Mouse (Mus musculus) heart, postnatal 0 days (tissue): ENCODE measurements around the gene Crtc1. TPM values are rescaled to one million over a fixed set of nuclear protein-coding genes. Genes with fewer than 3 reads are reported as not detected.

Experiments used
- ATAC-seq: fragments of 200-750 bp; cut with Nextera tagmentation; 2 replicates; pipeline ENCODE4 v1.8.0; 2017; ENCODE audit warnings: low read depth, moderate number of reproducible peaks, moderate library complexity; ENCODE audit not compliant: insufficient read depth
- DNase-seq: peaks from one replicate; pipeline ENCODE4 v3.0.0-alpha.2; 2016; ENCODE audit warnings: low spot score
- H3K27ac ChIP-seq: fragments of 300-500 bp; sonication (generic); 2 replicates; pipeline ENCODE4 v1.5.1; 2014; ENCODE audit warnings: low read depth, mild to moderate bottlenecking
- H3K27me3 ChIP-seq: fragments of 300-500 bp; sonication (generic); 2 replicates; pipeline ENCODE4 v1.6.1; 2014; ENCODE audit warnings: low read length, mixed read lengths; ENCODE audit not compliant: control insufficient read depth, insufficient read depth
- H3K36me3 ChIP-seq: fragments of 300-500 bp; sonication (generic); replicated peaks from 2 replicates; pipeline ENCODE4 v1.6.1; 2014; ENCODE audit warnings: low read length, mixed read lengths; ENCODE audit not compliant: control insufficient read depth, insufficient read depth
- H3K4me1 ChIP-seq: fragments of 300-500 bp; sonication (generic); 2 replicates; pipeline ENCODE4 v1.6.1; 2014; ENCODE audit warnings: antibody characterized with exemption; ENCODE audit not compliant: control insufficient read depth, insufficient read depth
- H3K4me2 ChIP-seq: fragments of 300-500 bp; sonication (generic); 2 replicates; pipeline ENCODE4 v1.6.1; 2014; ENCODE audit warnings: low read depth, mild to moderate bottlenecking, low read length, moderate library complexity
- H3K4me3 ChIP-seq: fragments of 300-500 bp; sonication (generic); 2 replicates; pipeline ENCODE4 v1.5.1; 2014; ENCODE audit warnings: low read depth, low read length
- H3K9ac ChIP-seq: fragments of 300-500 bp; sonication (generic); replicated peaks from 2 replicates; pipeline ENCODE4 v1.6.1; 2014; ENCODE audit warnings: low read depth, low read length, mixed read lengths
- H3K9me3 ChIP-seq: fragments of 300-500 bp; sonication (generic); replicated peaks from 2 replicates; pipeline ENCODE4 v1.6.1; 2016; ENCODE audit warnings: low read length; ENCODE audit not compliant: control insufficient read depth
- CTCF ChIP-seq: IDR thresholded peaks from 2 replicates; pipeline ENCODE4 v1.5.1; 2016; ENCODE audit warnings: antibody characterized with exemption, control low read depth, low read depth
- EP300 ChIP-seq: IDR thresholded peaks from 2 replicates; pipeline ENCODE4 v1.6.1; 2016; ENCODE audit warnings: antibody characterized with exemption, low read depth
- WGBS: fragments of 180-500 bp; shearing (Covaris S2); extraction: QIAGEN DNeasy Blood & Tissue Kit; methylation state at CpG from one replicate; pipeline ENCODE4 v1.1.7; 2014; 5-methylcytosine and 5-hydroxymethylcytosine counted together
- polyA plus RNA-seq: library from polyadenylated mRNA; unstranded; fragments of >200 nt; fragmentation: Nextera tagmentation; extraction: Ambion mirVana; gene quantifications from 2 replicates; pipeline ENCODE4 v1.2.1, GENCODE M21; 2015
- total RNA-seq: library from RNA; depleted of rRNA; stranded (reverse); fragments of >200 nt; gene quantifications from 2 replicates; pipeline ENCODE4 v1.2.3, GENCODE M21; 2014; ENCODE audit warnings: low replicate concordance

The Crtc1 gene
- total and polyA plus RNA-seq, 2 experiments from 2014 or later, result 6.0 to 6.9 TPM

GRCm38 (mm10) chr8:70353194-70353817 lies 86.1 kb downstream of the Crtc1 start, which contains the start of gene Upf1:
Gene Upf1, minus strand, starts transcription at chr8:70353278.
- no peaks in the 10 kb centered on the region for H3K27me3 ChIP-seq
- H3K27ac ChIP-seq, result peak within 1 kb of the TSS; percentile 90
- H3K9ac ChIP-seq, result peak within 1 kb of the TSS; percentile 91
- H3K36me3 ChIP-seq, result peaks cover 7% of the 10 kb centered on the region; the same call in 1 of the 2 replicates
- H3K4me1 ChIP-seq, result peaks cover 23% of the 10 kb centered on the region
- DNase-seq (peak; percentile 95), ATAC-seq (peak; percentile 95)
- peak within 1 kb of the TSS; percentile 79 for H3K4me2 ChIP-seq
- H3K9me3 ChIP-seq, result no peaks in the 10 kb centered on the region
- TF ChIP-seq EP300 (no peak), CTCF (no peak)
- WGBS, result under 1% methylated on average over 59 of the region's 69 CpGs
- peak within 1 kb of the TSS; percentile 79 for H3K4me3 ChIP-seq

GRCm38 (mm10) chr8:70352657-70353151 lies 86.7 kb downstream of the Crtc1 start:
- Histone ChIP-seq H3K27me3 (no peaks in the 10 kb centered on the region), H3K9ac (peak overlapping the region; percentile 91), H3K36me3 (peaks cover 7% of the 10 kb centered on the region; the same call in 1 of the 2 replicates), H3K4me3 (peak overlapping the region; percentile 79), H3K4me1 (peaks cover 23% of the 10 kb centered on the region), H3K4me2 (peak overlapping the region; percentile 79), H3K9me3 (no peaks in the 10 kb centered on the region), H3K27ac (peak overlapping the region; percentile 90)
- no peak for DNase-seq
- no peak for TF ChIP-seq CTCF
- TF ChIP-seq EP300, result no peak
- under 1% methylated on average over 61 of the region's 64 CpGs for WGBS
- peak; percentile 51 for ATAC-seq

- H3K9ac ChIP-seq, result peak overlapping the region; percentile 91
- 18% methylated on average over 3 of the region's 3 CpGs for WGBS
Measured at GRCm38 (mm10) chr8:70352000-70352384, 87.4 kb downstream of the Crtc1 start.

GRCm38 (mm10) chr8:70351035-70351999 lies 88.1 kb downstream of the Crtc1 start:
- peaks cover 14% of the 10 kb centered on the region for H3K36me3 ChIP-seq
- peak overlapping the region; percentile 79 for H3K4me2 ChIP-seq
- no peak for DNase-seq
- 48% methylated on average over 15 of the region's 15 CpGs for WGBS
- no peak overlapping the region for H3K27ac ChIP-seq
- H3K9me3 ChIP-seq, result no peaks in the 10 kb centered on the region
- no peak for ATAC-seq
- peak overlapping the region; percentile 91 for H3K9ac ChIP-seq
- peaks cover 23% of the 10 kb centered on the region for H3K4me1 ChIP-seq
- no peaks in the 10 kb centered on the region for H3K27me3 ChIP-seq
- TF ChIP-seq CTCF, result no peak
- no peak for TF ChIP-seq EP300
- H3K4me3 ChIP-seq, result peak overlapping the region; percentile 79

More at GRCm38 (mm10) chr8:70352000-70352384, 87.4 kb downstream of the Crtc1 start:
- Histone ChIP-seq H3K27ac (no peak overlapping the region), H3K36me3 (peaks cover 7% of the 10 kb centered on the region; the same call in 1 of the 2 replicates), H3K4me3 (peak overlapping the region; percentile 79), H3K9me3 (no peaks in the 10 kb centered on the region), H3K4me2 (peak overlapping the region; percentile 79), H3K27me3 (no peaks in the 10 kb centered on the region), H3K4me1 (peaks cover 23% of the 10 kb centered on the region)
- ATAC-seq (no peak), DNase-seq (no peak)
- TF ChIP-seq CTCF (no peak), EP300 (no peak)

GRCm38 (mm10) chr8:70347860-70348420 lies 91.4 kb downstream of the Crtc1 start:
- DNase-seq (no peak), ATAC-seq (no peak)
- H3K4me1 ChIP-seq, result peaks cover 23% of the 10 kb centered on the region
- no peak overlapping the region for H3K4me2 ChIP-seq
- TF ChIP-seq EP300 (no peak), CTCF (no peak)
- H3K9me3 ChIP-seq, result no peaks in the 10 kb centered on the region
- H3K9ac ChIP-seq, result no peak overlapping the region
- 59% methylated on average over 1 of the region's 1 CpGs for WGBS
- H3K27me3 ChIP-seq, result no peaks in the 10 kb centered on the region
- peaks cover 26% of the 10 kb centered on the region for H3K36me3 ChIP-seq
- no peak overlapping the region for H3K27ac ChIP-seq
- no peak overlapping the region for H3K4me3 ChIP-seq
